Mouse (Mus musculus) liver, embryonic 16.5 days (tissue): ENCODE data around the gene Mfge8. TPM values are rescaled to one million over a fixed set of nuclear protein-coding genes. Genes with fewer than 3 reads are reported as not detected.

Experiments
- polyA plus RNA-seq: library from polyadenylated mRNA; unstranded; fragments of >200 nt; fragmentation: Nextera tagmentation; extraction: Ambion mirVana; gene quantifications from 2 replicates; pipeline ENCODE4 v1.2.1, GENCODE M21; 2015

Gene Mfge8
- polyA plus RNA-seq, 1 experiment from 2014 or later: 102 TPM

Other genes starting within 250 kb of the Mfge8 start
- gene Isg20, start 235.6 kb downstream of the Mfge8 start, polyA plus RNA-seq: 129 and 138 TPM in 2 replicates
- gene Acan, start 95.6 kb downstream of the Mfge8 start, polyA plus RNA-seq: 0.04 TPM in 1 of 2 replicates, not detected in the other
- gene Hapln3, start 18.0 kb downstream of the Mfge8 start, polyA plus RNA-seq: 0.09 and 0.12 TPM in 2 replicates
- 13.1 and 14.4 TPM in 2 replicates for gene Abhd2, start 124.1 kb upstream of the Mfge8 start, polyA plus RNA-seq
- 0.07 TPM in 1 of 2 replicates, not detected in the other for gene Rlbp1, start 238.0 kb upstream of the Mfge8 start, polyA plus RNA-seq
- 7.4 and 8.5 TPM in 2 replicates for gene Fanci, start 242.9 kb upstream of the Mfge8 start, polyA plus RNA-seq